In genomic region chr5:145213505-145213904, GRCm38 (mm10) we compare ENCODE assay signal across 25 mouse cellular contexts. TPM values are rescaled to one million over a fixed set of nuclear protein-coding genes. Genes with fewer than 3 reads are reported as not detected.
A peak's percentile ranks its signal among the peaks of the same experiment; 100 is the strongest.
DNase-seq lines count a peak whose midpoint lies in the region; ATAC-seq lines count a peak whose summit lies in the region.
"Had no signal": no experiment of that assay in that cellular context is flagged by ENCODE, and none has a peak within 500 bp of the region (broad histone marks: within the 10 kb centered on the region; RNA-seq: fewer than 3 reads in every experiment).

No protein-coding gene starts in this region.

- peaks cover 71% of the 10 kb centered on the region for H3K36me3 ChIP-seq in midbrain, embryonic 13.5 days

- WGBS in midbrain, embryonic 13.5 days, result 93% methylated on average over 3 of the region's 3 CpGs

- H3K27me3 ChIP-seq in midbrain, embryonic 13.5 days, result no peaks in the 10 kb centered on the region
- H3K27me3 ChIP-seq: embryonic facial prominence, embryonic 13.5 days; embryonic facial prominence, embryonic 15.5 days; forebrain, embryonic 12.5 days; Patski had no signal

- 0 out of 2 replicates have a peak, but pooled peaks have one; percentile 20 for ATAC-seq in megakaryocyte progenitor cell, adult 5-6 weeks (replicated peaks; ENCODE audit: poor library complexity)
- ATAC-seq in midbrain, embryonic 13.5 days, result no peak
- ATAC-seq: activated CD4-positive, CD25-positive, alpha-beta regulatory T cell, adult 4 months; forebrain, embryonic 14.5 days; forebrain, embryonic 16.5 days; Patski had no signal

- DNase-seq in A20 (ENCODE audit: low read depth, low spot score), result peak; percentile 35
- DNase-seq in ES-CJ7 (ENCODE audit: low read depth, low spot score), result peak; percentile 76
- peak; percentile 86 for DNase-seq in R1 (ENCODE audit: low read depth, low spot score)
- DNase-seq in kidney, adult 9 months, result no peak
- no peak for DNase-seq in neural tube, embryonic 10.5 days (ENCODE audit: extremely low spot score, low spot score)
- DNase-seq: adrenal gland, adult 8-10 months; adrenal gland, postnatal 14 days; adrenal gland, postnatal 36 days; cerebellum, adult 11-12 months; cerebellum, adult 2 months; cerebellum, adult 9-11 months; cerebellum, postnatal 14 days; cerebellum, postnatal 36 days; embryo, embryonic 11 days had no signal

- H3K4me1 ChIP-seq in midbrain, embryonic 13.5 days (replicated peaks), result no peaks in the 10 kb centered on the region
- H3K4me1 ChIP-seq: embryonic facial prominence, embryonic 13.5 days; embryonic facial prominence, embryonic 15.5 days; forebrain, embryonic 10.5 days; forebrain, embryonic 12.5 days had no signal

- no peaks in the 10 kb centered on the region for H3K9me3 ChIP-seq in midbrain, embryonic 13.5 days
- H3K9me3 ChIP-seq: embryonic facial prominence, embryonic 13.5 days; embryonic facial prominence, embryonic 15.5 days; forebrain, embryonic 10.5 days; forebrain, embryonic 12.5 days had no signal

- no peak overlapping the region for H3K4me2 ChIP-seq in midbrain, embryonic 13.5 days (replicated peaks)
- H3K4me2 ChIP-seq: embryonic facial prominence, embryonic 13.5 days; embryonic facial prominence, embryonic 15.5 days; forebrain, embryonic 12.5 days had no signal

- no peak overlapping the region for H3K4me3 ChIP-seq in midbrain, embryonic 13.5 days (replicated peaks)
- H3K4me3 ChIP-seq: embryonic facial prominence, embryonic 13.5 days; embryonic facial prominence, embryonic 15.5 days; erythroblast, embryonic 14.5 days; forebrain, embryonic 10.5 days; forebrain, embryonic 12.5 days had no signal

- no peak overlapping the region for H3K27ac ChIP-seq in midbrain, embryonic 13.5 days
- H3K27ac ChIP-seq: embryonic facial prominence, embryonic 13.5 days; embryonic facial prominence, embryonic 15.5 days; forebrain, embryonic 10.5 days; forebrain, embryonic 12.5 days had no signal

- H3K9ac ChIP-seq in midbrain, embryonic 13.5 days (replicated peaks), result no peak overlapping the region
- H3K9ac ChIP-seq: embryonic facial prominence, embryonic 13.5 days; embryonic facial prominence, embryonic 15.5 days; forebrain, embryonic 12.5 days had no signal

RNA-seq across cellular contexts. Expression of gene Zkscan5, which starts 9.1 kb away (rescaled TPM):
- 4.6 and 5.2 TPM in 2 replicates for total RNA-seq in megakaryocyte progenitor cell, adult 5-6 weeks (2015)
- total RNA-seq in megakaryocyte progenitor cell, adult 5-6 weeks (2017), result 5.7 and 7.6 TPM in 2 replicates
- polyA plus RNA-seq in midbrain, embryonic 13.5 days (2015; fragmentation: Nextera tagmentation; extraction: Ambion mirVana), result 18.9 and 19.7 TPM in 2 replicates

RNA-seq across cellular contexts. Expression of gene Zkscan14, which starts 11.8 kb away (rescaled TPM):
- total RNA-seq in megakaryocyte progenitor cell, adult 5-6 weeks (2015), result 9.2 and 9.9 TPM in 2 replicates
- 27.6 and 30.1 TPM in 2 replicates for total RNA-seq in megakaryocyte progenitor cell, adult 5-6 weeks (2017)
- 13.8 and 15.0 TPM in 2 replicates for polyA plus RNA-seq in midbrain, embryonic 13.5 days (2015; fragmentation: Nextera tagmentation; extraction: Ambion mirVana)

RNA-seq across cellular contexts. Expression of gene Zfp655, which starts 18.0 kb away (rescaled TPM):
- total RNA-seq in megakaryocyte progenitor cell, adult 5-6 weeks (2015), result 39.7 and 45.3 TPM in 2 replicates
- total RNA-seq in megakaryocyte progenitor cell, adult 5-6 weeks (2017), result 28.8 and 34.3 TPM in 2 replicates
- 38.7 and 40.9 TPM in 2 replicates for polyA plus RNA-seq in midbrain, embryonic 13.5 days (2015; fragmentation: Nextera tagmentation; extraction: Ambion mirVana)

RNA-seq across cellular contexts. Expression of gene Atp5j2, which starts 21.6 kb away (rescaled TPM):
- total RNA-seq in megakaryocyte progenitor cell, adult 5-6 weeks (2015), result 353 and 371 TPM in 2 replicates
- 101 and 130 TPM in 2 replicates for total RNA-seq in megakaryocyte progenitor cell, adult 5-6 weeks (2017)
- polyA plus RNA-seq in midbrain, embryonic 13.5 days (2015; fragmentation: Nextera tagmentation; extraction: Ambion mirVana), result 677 and 698 TPM in 2 replicates

RNA-seq across cellular contexts. Expression of gene Cpsf4, which starts 46.5 kb away (rescaled TPM):
- total RNA-seq in megakaryocyte progenitor cell, adult 5-6 weeks (2015), result 20.6 and 22.3 TPM in 2 replicates
- total RNA-seq in megakaryocyte progenitor cell, adult 5-6 weeks (2017), result 37.8 and 43.8 TPM in 2 replicates
- 57.2 and 58.9 TPM in 2 replicates for polyA plus RNA-seq in midbrain, embryonic 13.5 days (2015; fragmentation: Nextera tagmentation; extraction: Ambion mirVana)

Comparison
In these comparisons a context has a peak if more than half of its experiments do, and no peak if none do; other contexts are left out.
1. DNase-seq: peak in A20 (single experiment), ES-CJ7 (single experiment) and R1 (single experiment); none in kidney, adult 9 months (single experiment) and neural tube, embryonic 10.5 days (single experiment).